Mouse (Mus musculus) spleen, postnatal 4 days (tissue): ENCODE measurements around the gene Dnah3.

Source experiments
- DNase-seq, 2 experiments: peaks; one replicate each; pipeline ENCODE4 v3.0.0; 2022; ENCODE audit warnings: low spot score in 2 of 2

Dnah3 gene

DNA sequence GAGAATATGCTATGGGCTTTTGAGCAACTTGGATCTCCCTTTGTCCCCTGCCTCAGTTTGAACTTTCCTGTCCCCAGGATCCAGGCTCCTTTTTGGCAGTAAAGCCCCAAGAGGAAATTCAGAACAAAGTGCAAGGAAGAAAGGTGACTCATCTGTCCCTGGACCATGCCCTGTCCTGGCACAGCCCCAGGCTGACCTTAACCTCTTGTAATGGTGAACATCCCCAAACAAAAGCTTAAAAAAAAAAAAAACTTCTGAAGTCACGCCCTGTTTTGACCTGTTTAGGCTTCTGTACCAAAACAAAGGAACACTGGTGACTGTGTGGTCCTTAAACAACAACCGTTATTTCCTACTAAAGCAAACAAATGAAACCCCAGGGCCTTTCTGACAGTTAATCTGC lies 153.5 kb downstream of the Dnah3 start:
- DNase-seq = no peak

DNA sequence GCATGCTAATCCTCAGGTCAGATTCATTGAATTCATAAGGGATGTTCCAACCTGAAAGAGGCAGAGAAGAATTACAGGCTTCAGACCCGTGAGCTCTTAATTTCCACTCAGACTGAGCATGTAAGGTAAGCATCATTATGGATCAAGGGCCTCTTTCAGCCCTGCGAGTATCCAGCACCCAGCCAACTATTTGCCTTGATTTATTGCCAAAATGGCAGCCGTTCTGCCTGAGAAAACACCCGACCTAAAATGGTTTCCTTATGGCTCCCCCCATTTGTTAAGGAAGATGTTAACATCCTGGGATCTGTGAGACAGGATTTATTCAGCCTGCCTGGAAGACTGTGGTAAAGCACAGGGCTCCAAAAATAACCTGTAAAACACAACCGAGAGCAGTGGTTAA lies 158.0 kb downstream of the Dnah3 start:
- DNase-seq = no peak

DNA sequence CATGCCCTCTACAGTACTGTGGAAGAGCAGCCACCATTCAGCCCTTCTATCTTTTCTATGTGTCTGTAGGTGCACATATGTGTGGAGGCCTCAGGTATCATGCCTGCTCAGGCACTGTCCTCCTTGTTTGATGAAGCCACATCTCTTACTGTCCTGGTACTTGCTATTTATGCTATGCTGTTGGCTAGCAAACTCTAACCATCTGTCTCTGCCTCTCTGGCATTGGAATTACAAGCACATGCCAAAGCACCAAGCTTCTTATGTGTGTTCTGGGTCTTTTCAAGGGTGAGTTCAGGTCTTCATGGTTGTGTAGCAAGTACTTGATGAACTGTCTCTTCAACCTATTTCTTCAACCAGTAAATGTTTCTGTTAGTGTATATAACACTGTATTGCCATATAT lies 158.8 kb downstream of the Dnah3 start:
- no peak for DNase-seq

DNA sequence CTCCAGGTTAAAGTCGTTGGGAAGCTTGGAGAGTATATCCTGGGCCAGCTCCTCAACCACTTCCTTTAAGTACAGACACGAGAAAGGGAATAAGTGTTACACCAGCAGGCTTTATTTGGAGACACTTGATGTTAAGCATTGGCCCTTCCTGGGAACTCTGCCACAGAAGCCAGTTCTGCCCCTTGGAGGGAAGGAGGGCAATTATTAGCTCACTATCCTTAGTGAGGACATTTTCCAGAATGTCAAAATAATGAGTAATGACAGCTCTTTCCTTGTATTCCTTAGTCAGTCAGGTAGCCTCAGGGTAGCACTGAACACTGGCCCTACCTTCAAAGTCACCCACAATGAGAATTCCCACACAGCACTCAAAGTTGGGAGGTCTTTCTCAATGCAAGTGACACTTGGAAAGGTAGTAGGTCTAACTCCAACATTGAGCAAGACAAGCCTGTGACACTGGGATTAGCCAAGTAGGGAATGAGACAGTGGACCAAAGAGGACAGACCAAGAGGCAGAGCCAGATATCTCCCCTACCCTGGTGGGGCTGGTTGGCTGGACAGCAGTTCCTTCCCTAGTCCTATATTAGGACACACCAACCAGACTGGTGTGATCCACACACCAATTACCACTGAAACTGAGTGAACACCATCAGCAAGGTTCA lies 166.2 kb downstream of the Dnah3 start:
- DNase-seq = no peak

DNA sequence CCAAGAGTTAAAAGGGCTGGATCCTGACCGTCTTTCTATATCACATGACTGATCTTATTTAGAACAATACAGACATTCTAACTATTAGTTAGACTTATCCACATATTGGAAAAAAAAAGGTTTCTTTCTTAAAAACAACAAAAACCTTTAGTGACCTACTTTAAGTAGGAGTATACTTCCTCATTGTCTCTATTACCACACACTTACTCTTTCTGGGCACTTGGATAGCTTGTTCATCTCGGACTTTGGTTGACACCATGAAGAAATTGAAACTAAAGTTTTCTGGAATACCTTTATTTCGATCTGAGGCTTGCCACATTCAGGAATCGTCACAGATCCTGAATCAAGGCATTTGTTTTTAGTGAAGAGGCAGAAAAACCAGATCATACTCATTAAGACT lies 174.0 kb downstream of the Dnah3 start:
- no peak for DNase-seq

DNA sequence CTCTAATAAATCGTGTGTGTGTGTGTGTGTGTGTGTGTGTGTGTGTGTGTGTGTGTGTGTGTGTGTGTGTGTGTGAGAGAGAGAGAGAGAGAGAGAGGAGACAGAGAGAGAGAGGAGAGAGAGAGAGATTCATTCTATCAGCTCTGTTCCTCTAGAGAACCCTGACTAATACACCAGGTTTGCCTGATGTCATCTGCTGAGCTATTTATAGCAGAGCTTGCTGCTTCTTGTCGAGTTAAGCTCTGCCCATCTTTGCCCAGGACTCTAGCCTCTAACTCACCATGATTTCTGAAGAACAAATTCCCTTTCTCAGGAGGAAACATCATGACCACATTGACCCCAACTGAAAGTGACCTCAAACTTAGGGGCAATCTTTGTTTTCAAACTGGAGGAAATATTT lies 174.6 kb downstream of the Dnah3 start:
- DNase-seq = no peak

DNA sequence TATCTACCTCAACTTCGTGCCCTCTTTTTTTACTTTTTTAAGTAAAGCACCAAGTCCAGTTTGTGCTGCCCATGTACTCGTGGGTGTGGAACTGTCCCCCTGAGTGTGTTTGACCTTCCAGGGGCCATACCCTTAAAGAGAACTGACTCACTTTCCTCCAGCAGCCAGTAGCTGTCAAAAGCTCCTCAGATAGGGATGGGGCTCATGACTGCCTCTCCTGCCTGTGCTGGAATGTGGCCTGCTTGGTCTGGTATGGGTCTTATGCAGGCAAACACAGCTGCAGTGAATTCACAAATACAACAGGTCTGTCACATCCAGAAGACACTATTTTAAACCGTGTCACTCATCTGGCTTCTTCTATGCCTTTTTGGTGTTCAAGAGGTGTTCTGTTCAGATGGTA lies 183.4 kb downstream of the Dnah3 start:
- no peak for DNase-seq

DNA sequence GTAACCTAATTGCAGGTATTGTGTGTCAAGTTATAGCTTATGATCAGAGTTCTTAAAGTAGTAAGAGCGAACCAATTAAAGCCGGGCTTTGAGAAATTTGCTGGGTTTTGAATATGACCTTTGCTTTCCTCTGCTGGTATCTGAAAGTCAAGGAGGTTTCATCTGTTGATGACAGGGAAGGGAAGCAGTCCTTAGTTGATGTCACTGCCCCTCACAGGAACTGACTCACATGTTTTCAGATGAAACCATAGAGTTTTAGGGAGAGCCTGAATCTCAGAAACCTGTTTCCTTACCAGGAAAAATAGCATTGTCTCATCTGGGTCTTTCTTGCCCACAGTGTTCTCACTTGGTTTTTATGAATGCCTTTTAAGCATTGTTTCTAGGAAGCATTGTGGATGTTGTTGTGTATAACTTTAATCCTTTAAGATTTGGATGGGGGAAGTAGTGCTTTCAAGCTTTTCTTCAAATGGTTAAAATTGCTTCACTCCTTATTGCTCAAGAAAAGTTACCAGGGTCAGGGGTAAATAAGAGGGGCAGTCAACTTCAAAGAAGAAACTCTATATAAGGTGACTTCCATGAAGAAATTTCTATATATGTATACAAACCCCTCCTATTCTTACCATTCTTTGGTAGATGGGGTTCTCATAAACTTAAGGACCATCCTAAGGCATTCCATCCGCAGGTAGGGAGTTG lies 188.4 kb downstream of the Dnah3 start:
- no peak for DNase-seq

DNA sequence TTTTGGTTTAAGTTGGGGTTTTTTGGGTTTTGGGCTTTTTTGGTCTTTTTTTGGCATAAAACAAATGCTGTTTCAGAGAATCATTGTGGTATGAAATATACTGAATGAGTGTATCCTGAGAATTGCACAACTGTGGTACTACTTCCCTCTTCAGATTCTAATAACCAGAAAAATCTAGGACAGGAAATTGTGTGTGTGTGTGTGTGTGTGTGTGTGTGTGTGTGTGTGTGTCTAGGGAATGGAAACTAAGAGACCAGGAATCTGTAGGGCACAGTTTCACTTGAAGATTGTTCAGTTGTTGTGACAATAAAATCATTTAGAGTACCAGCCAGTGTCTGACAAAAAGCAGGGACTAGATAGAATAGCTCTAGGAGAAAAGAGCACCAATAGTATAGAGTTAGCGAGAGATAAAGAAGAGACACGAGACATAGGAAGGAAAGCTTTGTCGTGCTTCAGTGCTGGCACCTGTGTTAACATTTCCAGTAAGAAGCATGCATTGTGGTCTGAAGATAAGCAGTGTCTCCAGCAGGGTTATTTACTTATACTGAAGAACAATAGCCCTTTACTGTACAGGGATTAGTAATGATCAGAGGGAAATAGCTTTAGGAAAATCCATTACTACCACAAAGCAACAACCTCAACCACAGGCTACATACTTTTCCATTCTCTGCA lies 195.6 kb downstream of the Dnah3 start:
- DNase-seq = no peak

DNA sequence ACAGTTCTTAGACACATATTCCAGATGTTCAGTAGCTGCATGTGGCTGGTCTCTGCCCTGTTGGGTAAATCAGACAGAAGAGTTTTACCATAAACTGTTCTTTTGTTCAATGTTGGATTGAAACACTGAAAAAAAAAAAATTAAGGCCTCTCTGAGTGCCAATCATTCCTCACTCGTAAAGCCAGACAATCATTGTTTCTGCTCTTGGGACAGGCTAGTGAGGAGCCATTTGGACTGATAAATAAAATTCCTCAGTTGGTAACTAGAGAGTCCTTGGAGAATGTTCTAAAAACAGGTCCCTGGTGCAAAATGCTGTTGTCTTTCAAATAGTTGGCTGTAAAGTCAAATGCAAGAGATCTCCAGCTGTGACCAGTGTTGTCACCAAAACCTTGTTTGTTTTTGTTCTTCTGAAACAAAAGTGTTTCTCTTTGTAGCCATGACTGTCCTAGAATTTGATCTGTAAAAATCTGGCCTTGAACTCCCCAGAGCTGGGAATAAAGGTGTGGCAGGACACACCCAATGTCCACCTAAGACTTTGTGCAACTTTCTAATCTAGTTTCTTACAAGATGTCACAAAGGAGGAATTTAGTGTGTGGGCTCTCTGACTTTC lies 196.7 kb downstream of the Dnah3 start:
- DNase-seq = no peak

DNA sequence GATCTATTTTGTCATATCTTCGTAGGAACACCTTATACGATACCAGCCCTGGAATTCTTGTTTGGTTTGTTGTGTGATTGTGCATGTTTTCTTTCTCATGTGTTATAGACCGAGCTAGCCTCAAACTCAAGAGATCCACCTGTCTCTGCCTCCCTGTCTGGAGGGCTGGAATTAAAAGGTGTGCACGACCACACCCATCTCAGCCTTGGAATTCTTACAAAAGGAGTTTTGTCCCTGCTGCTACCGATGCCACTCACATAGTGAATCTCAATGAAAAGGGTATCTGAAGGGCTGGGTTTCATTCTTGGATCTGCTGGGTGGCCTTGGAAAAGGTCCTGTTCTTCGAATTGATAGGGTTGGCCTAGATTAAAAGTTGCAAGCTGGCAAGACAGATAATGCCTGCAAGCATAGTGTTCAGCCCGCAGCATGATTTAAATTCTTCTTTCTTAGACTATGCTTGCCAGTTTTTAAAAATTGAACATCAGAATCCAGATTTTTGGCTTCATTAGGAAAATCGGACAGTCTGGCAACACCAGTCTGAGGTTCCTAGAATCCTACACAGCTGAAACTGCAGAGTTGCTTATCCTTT lies 197.5 kb downstream of the Dnah3 start:
- DNase-seq = no peak

DNA sequence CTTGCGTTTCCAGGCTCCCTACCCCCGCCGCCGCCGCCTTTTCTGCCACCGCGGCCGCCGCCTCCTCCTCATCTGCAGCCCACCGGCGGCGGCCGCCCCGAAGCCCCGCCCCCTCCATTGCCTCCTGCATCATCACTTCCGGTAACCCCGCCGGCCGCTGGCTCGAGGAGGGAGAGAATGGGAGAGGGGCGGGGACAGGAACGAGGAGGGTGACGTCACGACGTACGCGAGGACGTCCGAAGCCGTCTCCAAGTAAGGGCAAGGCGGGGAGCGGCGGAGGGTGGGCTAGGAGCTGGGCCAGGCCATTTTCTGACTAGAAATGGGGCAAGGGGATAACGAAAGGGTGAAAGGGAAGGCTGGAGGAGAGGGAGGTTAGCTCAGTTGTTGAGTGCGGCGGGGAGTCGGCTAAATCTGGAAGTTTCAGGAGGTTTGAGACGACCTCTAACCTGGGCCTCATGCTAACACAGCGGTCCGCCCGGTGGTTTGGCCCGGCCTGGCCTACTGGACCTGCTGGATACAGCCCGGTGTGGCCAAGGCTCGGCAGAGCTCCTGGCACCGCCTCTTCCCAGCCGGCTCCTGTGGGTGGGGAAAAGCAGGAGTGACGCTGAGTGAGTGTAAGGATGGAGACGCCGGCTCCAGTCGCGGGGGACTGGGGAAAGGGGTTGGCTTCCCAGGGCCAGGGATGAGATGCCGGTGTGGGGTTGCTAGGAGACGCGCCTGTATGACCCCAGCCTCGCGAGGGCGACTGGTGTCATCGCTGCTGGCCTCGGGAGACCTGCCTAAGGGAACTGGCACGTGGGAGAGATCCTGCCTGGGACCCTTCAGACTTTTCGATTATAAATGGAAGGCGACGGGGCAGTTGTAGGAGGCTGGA lies 199.2 kb downstream of the Dnah3 start, which contains the start of the genes Lyrm1 and Dcun1d3:
Lyrm1 (plus strand) TSS at position 223 of the 874 bp plus-strand sequence.
Dcun1d3 (minus strand) TSS at position 660 of the 874 bp plus-strand sequence.
- DNase-seq = peak; percentile 95 to 97

DNA sequence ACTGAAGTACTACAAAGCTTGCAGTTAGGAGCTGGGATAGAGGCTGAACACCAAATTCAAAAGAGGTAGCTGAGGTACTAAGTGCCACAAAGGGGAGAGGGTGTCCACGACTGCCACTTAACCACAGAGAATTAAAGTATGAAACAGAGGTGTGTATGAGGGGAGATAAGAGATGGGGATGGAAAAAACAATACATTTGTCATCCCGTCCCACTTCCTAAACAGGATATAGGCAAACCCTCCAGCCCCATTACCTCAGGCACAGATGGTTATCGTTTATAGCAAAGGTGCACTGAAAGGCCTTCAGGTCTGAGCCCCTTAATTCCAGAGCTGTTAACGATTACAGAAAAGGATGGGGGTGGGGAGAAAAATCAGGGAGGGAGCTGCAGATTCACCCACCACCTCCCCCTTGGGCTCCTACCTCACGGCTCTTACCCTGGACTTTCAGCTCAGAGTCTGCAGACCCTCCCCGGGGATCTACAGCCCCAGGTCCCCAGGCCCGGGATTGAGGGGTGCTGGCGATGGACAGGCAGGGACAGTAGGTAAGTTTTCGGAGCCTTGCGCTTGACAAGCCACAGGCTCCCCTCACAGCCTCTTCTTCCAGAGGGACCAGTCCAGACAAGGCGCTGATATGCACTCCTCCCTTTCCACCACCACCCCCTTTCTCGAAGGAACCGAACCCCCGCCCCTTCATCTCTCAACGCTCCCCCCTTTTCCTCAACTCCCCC lies 200.1 kb downstream of the Dnah3 start:
- DNase-seq = peak in 1 of 2 experiments; percentile 68

DNA sequence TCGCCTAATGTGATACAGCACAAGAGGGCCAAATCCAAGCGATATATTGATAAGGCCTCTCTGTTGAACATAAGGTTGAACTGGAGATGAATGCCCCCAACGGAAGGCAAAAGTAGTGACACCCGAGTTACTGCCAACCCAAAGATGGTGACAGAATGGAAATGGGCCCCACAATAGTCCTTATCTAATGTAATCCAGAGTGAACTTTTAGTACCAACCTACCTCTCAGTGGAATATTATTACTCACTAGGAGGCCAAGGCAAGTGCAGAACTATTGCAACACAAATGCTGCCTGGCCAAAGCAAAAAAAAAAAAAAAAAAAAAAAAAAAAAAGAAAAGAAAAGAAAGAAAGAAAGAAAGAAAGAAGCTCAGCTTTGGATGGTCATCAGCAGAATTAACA lies 202.3 kb downstream of the Dnah3 start:
- no peak for DNase-seq

DNA sequence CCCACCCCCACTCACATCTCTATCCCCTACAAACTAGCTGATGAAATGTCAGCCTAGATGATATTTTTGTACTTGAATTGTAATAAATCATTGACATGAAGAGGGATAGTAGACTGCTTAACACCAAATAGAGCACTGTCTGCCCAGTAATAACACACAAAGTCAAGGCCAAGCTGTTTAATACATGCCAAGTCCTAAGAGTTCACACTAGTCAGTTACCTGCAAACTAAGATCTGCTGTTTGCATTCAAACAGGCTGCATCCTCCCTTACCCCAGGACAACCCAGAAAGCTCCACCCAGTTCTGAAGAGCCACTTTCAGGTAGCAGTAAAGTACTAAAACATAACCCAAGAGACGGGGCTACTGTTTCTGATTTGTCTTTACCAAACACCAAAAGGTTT lies 202.9 kb downstream of the Dnah3 start:
- DNase-seq = no peak

DNA sequence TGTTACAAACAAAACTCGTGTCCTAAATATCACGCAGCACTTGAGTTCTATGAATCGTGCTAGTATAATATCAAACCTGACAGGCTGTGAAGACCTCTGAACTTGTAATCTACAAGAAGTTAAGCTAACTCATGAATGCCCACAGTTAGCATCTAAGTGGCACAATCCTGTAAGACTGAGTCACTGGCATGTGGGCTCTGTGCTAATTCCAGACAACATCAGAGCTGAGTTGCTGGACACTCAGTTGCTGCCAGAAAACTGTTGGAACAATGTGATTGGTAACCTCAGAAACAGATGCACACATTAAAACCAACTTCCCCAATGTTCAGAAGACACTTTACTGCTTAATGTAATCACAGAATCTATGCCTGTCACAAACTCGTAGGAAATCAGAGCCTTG lies 207.2 kb downstream of the Dnah3 start:
- DNase-seq = no peak

DNA sequence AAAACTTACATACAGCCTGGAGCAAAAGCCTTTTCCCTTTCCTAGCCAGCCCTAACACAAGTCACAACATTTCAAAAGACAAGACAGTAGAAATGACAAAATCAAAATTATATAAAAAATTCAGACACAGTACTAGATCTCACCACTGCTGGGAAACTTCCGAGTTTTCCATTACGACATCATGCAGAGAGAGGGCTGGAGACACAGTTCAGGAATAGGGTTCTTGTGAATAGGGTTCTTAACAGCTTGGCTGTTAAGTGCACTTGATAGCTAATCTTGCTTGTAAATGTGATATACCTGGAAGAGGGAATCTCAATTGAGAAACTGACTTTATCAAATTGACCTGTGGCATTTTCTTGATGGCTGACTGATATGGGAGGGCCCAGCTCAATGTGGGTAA lies 213.9 kb downstream of the Dnah3 start:
- DNase-seq = no peak

DNA sequence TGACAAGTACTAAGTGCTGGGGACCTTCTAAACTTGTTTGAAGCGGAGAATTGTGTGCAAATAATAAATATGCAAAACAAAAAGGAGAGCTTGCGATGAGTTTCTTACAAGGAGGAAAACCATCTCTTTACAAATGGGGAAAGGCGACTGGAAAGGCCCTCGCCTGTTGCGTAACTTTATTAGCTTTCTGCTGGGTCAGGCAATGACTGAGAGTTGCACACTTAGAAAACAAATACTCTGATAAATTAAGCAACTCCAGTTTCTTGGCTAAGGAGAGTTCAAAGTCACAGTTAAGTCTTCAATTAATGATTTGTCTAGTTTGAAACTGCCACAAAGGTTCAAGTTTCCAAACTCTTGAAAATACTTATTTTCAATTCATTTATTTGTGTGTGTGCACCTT lies 214.7 kb downstream of the Dnah3 start:
- DNase-seq = no peak

DNA sequence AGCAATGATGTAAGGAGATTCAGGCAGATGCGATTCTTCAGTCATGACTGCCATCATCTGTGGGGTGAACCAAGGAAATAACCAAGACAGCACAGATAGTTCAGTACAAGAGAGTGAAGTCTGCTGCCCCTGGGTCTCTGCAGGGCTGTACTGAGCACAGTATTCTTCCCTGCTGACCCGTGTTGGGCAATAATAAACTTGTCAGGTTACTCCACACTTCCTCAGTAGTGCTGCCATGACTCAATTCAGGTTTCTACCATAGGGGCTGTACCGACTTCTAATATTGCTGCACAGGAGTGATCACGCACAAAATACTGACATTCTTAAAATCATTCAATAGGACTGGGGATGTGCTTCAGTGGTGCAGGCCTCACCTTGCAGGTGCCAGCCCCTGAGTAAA lies 215.9 kb downstream of the Dnah3 start:
- DNase-seq = no peak

DNA sequence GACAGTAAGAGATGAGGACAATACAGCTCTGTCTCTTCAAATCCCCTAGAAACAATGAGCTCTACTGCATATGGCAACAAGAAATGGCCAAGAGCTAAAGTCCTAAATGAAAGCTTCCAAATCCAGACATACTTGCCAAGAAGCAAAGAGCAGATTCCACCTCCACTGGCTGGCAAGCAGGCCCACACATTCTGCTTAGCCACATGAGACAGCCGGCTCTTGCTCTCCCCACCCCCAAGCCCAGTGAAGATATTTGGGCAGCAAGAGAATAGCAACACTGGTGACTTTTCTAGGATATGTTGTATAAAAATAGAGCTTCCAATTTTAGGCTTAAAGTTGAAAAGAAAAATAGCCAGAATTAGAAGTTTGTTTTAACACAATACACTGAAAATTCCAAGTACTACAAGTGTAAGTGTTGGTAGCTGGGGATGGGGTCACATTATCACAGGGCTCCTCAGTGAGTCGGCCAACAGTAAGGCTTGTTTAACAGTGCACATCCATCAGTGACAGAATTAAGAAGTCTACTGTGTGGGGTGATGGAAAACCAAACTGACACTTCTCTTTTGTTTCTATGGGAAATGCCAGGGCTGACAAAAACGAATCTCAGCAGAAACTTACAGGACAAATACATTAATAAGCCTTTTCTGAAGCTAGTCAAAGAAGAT lies 219.2 kb downstream of the Dnah3 start:
- DNase-seq = no peak
